Mouse (Mus musculus) CH12.LX (cell line): ENCODE results near the gene Pum2. TPM values are rescaled to one million over a fixed set of nuclear protein-coding genes. Genes with fewer than 3 reads are reported as not detected.
A peak's percentile ranks its signal among the peaks of the same experiment; 100 is the strongest.

Experiments
- DNase-seq: peaks from one replicate; pipeline ENCODE4 v3.0.0-alpha.2; 2013; ENCODE audit errors: extremely low read depth
- H3K27ac ChIP-seq: 2 replicates; pipeline ENCODE4 v1.5.1; 2012; ENCODE audit warnings: low read depth, mild to moderate bottlenecking, control low read depth, moderate library complexity; ENCODE audit not compliant: insufficient read depth
- H3K27me3 ChIP-seq: replicated peaks from 2 replicates; pipeline ENCODE3; 2012; ENCODE audit warnings: inconsistent platforms
- H3K36me3 ChIP-seq, 2 experiments: replicated peaks in 1 of 2; 2 replicates each; pipeline versions ENCODE3 to v1.6.1; 2012; ENCODE audit warnings: inconsistent platforms in 1 of 2, low read length in 1 of 2, mild to moderate bottlenecking in 1 of 2, mixed read lengths in 1 of 2, moderate library complexity in 1 of 2; ENCODE audit not compliant: control insufficient read depth in 1 of 2, insufficient read depth in 1 of 2
- H3K4me1 ChIP-seq, 2 experiments: 2 replicates each; pipeline ENCODE4 v1.6.1; 2012; ENCODE audit warnings: inconsistent platforms in 1 of 2, moderate library complexity in 1 of 2; ENCODE audit not compliant: insufficient read depth in 2 of 2, control insufficient read depth in 1 of 2
- H3K4me2 ChIP-seq: 2 replicates; pipeline ENCODE4 v1.6.1; 2012; ENCODE audit warnings: low read depth, mild to moderate bottlenecking, control low read depth; ENCODE audit not compliant: poor library complexity, insufficient read depth, severe bottlenecking
- H3K4me3 ChIP-seq, 3 experiments: fragments of 150-350 bp in 1 of 3; sonication (generic) in 1 of 3; replicated peaks in 1 of 3; 2 replicates each; pipeline versions ENCODE3 to v1.5.1; 2011 to 2012; ENCODE audit warnings: low read depth in 2 of 3, low read length in 2 of 3, mild to moderate bottlenecking in 2 of 3, moderate library complexity in 2 of 3, control low read depth in 1 of 3, improper control_type of control experiment in 1 of 3, inconsistent platforms in 1 of 3, mixed read lengths in 1 of 3; ENCODE audit not compliant: poor library complexity in 1 of 3
- H3K79me2 ChIP-seq: replicated peaks from 2 replicates; pipeline ENCODE4 v1.6.1; 2012; ENCODE audit warnings: mild to moderate bottlenecking, moderate library complexity; ENCODE audit not compliant: control insufficient read depth, poor library complexity, insufficient read depth, severe bottlenecking; ENCODE audit errors: extremely low read depth
- H3K9ac ChIP-seq: 2 replicates; pipeline ENCODE4 v1.6.1; 2012; ENCODE audit warnings: low read depth, mild to moderate bottlenecking, control low read depth, moderate library complexity; ENCODE audit not compliant: insufficient read depth
- H3K9me3 ChIP-seq: replicated peaks from 2 replicates; pipeline ENCODE3; 2012; ENCODE audit warnings: low read length, inconsistent platforms, mixed read lengths
- CTCF ChIP-seq, 2 experiments: IDR thresholded peaks in 1 of 2; conservative IDR thresholded peaks in 1 of 2; 2 replicates each; pipeline ENCODE4 v1.5.1; 2011 to 2012; ENCODE audit warnings: low read depth in 2 of 2, low read length in 2 of 2, improper control_type of control experiment in 1 of 2, inconsistent platforms in 1 of 2, mild to moderate bottlenecking in 1 of 2, moderate library complexity in 1 of 2
- ELF1 ChIP-seq: IDR thresholded peaks from 2 replicates; pipeline ENCODE4 v1.6.1; 2014; ENCODE audit warnings: low read depth, mild to moderate bottlenecking, inconsistent platforms, low read length, improper control_type of control experiment
- EP300 ChIP-seq: IDR thresholded peaks from 2 replicates; pipeline ENCODE4 v1.6.1; 2011; ENCODE audit warnings: low read length, improper control_type of control experiment
- ETS1 ChIP-seq: conservative IDR thresholded peaks from 2 replicates; pipeline ENCODE4 v1.6.1; 2012; ENCODE audit warnings: low read depth, mild to moderate bottlenecking, inconsistent platforms, low read length, improper control_type of control experiment, moderate library complexity
- HCFC1 ChIP-seq: IDR thresholded peaks from 2 replicates; pipeline ENCODE4 v1.6.1; 2012; ENCODE audit warnings: low read depth, mild to moderate bottlenecking, inconsistent platforms, low read length, improper control_type of control experiment
- KAT2A ChIP-seq: IDR thresholded peaks from 2 replicates; pipeline ENCODE4 v1.6.1; 2012; ENCODE audit warnings: low read length, improper control_type of control experiment, inconsistent platforms; ENCODE audit not compliant: insufficient replicate concordance
- MAX ChIP-seq: IDR thresholded peaks from 2 replicates; pipeline ENCODE4 v1.6.1; 2011; ENCODE audit warnings: low read length, improper control_type of control experiment
- MEF2A ChIP-seq: IDR thresholded peaks from 2 replicates; pipeline ENCODE4 v1.6.1; 2014; ENCODE audit warnings: low read depth, mild to moderate bottlenecking, inconsistent platforms, low read length, improper control_type of control experiment, borderline replicate concordance
- MYC ChIP-seq: IDR thresholded peaks from 2 replicates; pipeline ENCODE4 v1.6.1; 2011; ENCODE audit warnings: low read depth, mild to moderate bottlenecking, improper control_type of control experiment, low read length
- NELFE ChIP-seq: IDR thresholded peaks from 2 replicates; pipeline ENCODE4 v1.6.1; 2011; ENCODE audit warnings: low read depth, low read length, improper control_type of control experiment
- SMC3 ChIP-seq: IDR thresholded peaks from 2 replicates; pipeline ENCODE4 v1.6.1; 2011; ENCODE audit warnings: low read depth, low read length, improper control_type of control experiment
- UBTF ChIP-seq: IDR thresholded peaks from 2 replicates; pipeline ENCODE4 v1.6.1; 2012; ENCODE audit warnings: low read depth, mild to moderate bottlenecking, inconsistent platforms, low read length, improper control_type of control experiment, moderate library complexity
- USF2 ChIP-seq: conservative IDR thresholded peaks from 2 replicates; pipeline ENCODE4 v1.6.1; 2011; ENCODE audit warnings: low read depth, low read length, improper control_type of control experiment
- ZNF384 ChIP-seq: IDR thresholded peaks from 2 replicates; pipeline ENCODE4 v1.6.1; 2012; ENCODE audit warnings: low read depth, low read length, improper control_type of control experiment, inconsistent platforms
- dilution Hi-C: fragments of 300-500 bp; cut with MboI; formaldehyde crosslinking; loops from 2 replicates; pipeline ENCODE4 v1.14.3; 2020; ENCODE audit warnings: low sequenced_read_pairs; ENCODE audit not compliant: extremely low pct_unique_long_range_greater_than_20kb, extremely low pct_ligation_motif_present
- in situ Hi-C: fragments of 300-500 bp; cut with MboI; formaldehyde crosslinking; loops from 3 replicates; pipeline ENCODE4 v1.14.3; 2019; ENCODE audit warnings: low sequenced_read_pairs, low pct_ligation_motif_present, low pct_unique_long_range_greater_than_20kb, mixed read lengths
- polyA plus RNA-seq: library from polyadenylated mRNA; unstranded; fragments of >175 nt; gene quantifications from 2 replicates; pipeline ENCODE4 v1.2.1, GENCODE M21; 2012; ENCODE audit warnings: low read depth; ENCODE audit not compliant: insufficient read length
- total RNA-seq, 2 experiments: library from RNA; depleted of rRNA; stranded (reverse); fragments of 300-350 nt in 1 of 2; fragments of >200 nt in 1 of 2; gene quantifications; 2 replicates each; pipeline ENCODE4 v1.2.3; 2012 to 2014

Gene Pum2
- total and polyA plus RNA-seq, 3 experiments = 52.9 to 90.2 (median 62.7) TPM

DNA sequence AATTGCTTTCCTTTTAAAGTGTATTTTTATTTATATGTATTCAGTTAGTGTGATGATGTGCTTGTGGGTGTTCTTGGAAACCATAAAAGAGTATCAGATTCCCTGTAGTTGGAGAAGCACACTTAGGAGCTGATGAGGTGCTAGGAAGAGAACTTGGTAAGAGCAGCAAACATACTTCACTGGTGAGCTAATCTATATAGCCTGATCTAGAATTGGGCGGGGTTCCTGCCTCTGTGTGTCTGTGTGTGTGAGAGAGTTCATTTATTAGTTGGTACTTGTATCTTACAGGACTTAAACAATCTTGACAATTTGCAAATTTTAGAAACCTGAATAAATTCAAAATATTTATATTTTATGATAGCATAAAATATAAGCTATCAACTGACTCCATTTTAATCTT, 42.2 kb downstream of the Pum2 start:
- in situ Hi-C loops (no loop called here), dilution Hi-C loops (no loop called here)
- no peak overlapping the region for H3K9ac ChIP-seq
- H3K9me3 ChIP-seq = no peaks in the 10 kb centered on the region
- H3K4me1 ChIP-seq = no peaks in the 10 kb centered on the region
- no peak overlapping the region for H3K4me2 ChIP-seq
- H3K27me3 ChIP-seq = no peaks in the 10 kb centered on the region
- TF ChIP-seq MAX = no peak
- no peak for TF ChIP-seq MEF2A
- H3K79me2 ChIP-seq = peaks cover 7% of the 10 kb centered on the region; the same call in 1 of the 2 replicates
- H3K27ac ChIP-seq = no peak overlapping the region
- peaks cover 11 to 52% of the 10 kb centered on the region in 2 experiments for H3K36me3 ChIP-seq
- DNase-seq = no peak
- no peak overlapping the region for H3K4me3 ChIP-seq

DNA sequence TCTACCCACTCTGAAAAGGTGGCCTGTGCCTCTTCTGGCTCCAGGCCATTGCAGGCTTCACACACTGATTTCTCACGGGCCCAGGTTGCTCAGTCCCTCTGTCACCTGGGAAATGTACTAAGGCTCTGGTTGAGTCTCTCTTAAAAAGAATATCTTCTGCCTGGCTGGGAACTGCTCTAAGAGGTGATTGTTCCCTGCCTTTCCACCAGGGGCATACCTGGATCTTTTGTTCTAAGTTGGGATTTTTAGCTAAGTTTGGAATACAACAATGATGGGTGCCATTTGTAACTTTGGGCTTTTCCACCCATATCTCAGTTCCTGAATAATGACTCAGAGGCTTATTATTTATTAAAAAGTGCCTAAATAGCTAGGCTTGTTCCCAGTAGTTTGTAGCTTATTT, 53.0 kb downstream of the Pum2 start:
- Histone ChIP-seq H3K9me3 (no peaks in the 10 kb centered on the region), H3K79me2 (0 out of 2 replicates have a peak, but pooled peaks cover 2% of the 10 kb centered on the region), H3K4me2 (no peak overlapping the region), H3K4me3 (no peak overlapping the region), H3K27me3 (no peaks in the 10 kb centered on the region), H3K9ac (no peak overlapping the region), H3K27ac (no peak overlapping the region), H3K4me1 (peaks cover 0 to 19% of the 10 kb centered on the region in 2 experiments; a peak in 1 of 4 replicates), H3K36me3 (peaks cover 21 to 73% of the 10 kb centered on the region in 2 experiments)
- dilution Hi-C loops (no loop called here), in situ Hi-C loops (no loop called here)
- TF ChIP-seq USF2 (no peak), MEF2A (no peak), CTCF (conservative IDR thresholded peaks at IDR 0.05 in 1 of 2, IDR thresholded peaks at IDR 0.05 in 1 of 2; ENCODE audit: low read depth in 2 of 2, low read length in 2 of 2) (peak in 1 of 2 experiments; percentile 17; a peak in 1 of 4 replicates)
- DNase-seq = no peak

DNA sequence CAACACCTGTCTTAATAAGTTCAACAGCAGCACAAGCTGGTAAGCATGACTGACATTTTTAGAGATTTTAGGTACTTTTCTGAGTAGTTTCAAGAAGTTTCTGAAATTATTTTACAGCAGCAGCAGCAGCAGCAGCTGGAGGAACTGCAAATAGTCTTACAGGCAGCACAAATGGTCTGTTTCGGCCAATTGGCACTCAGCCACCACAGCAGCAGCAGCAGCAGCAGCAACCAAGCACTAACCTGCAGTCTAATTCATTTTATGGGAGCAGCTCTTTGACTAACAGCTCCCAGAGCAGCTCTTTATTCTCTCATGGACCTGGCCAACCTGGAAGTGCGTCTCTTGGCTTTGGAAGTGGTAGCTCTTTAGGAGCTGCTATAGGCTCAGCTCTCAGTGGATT, 54.8 kb downstream of the Pum2 start:
- TF ChIP-seq UBTF (no peak), ZNF384 (no peak), SMC3 (no peak), KAT2A (no peak), ETS1 (no peak), ELF1 (no peak), EP300 (no peak), HCFC1 (no peak), NELFE (no peak), MYC (no peak)
- Histone ChIP-seq H3K9ac (no peak overlapping the region), H3K27ac (no peak overlapping the region), H3K4me3 (no peak overlapping the region), H3K4me2 (no peak overlapping the region), H3K27me3 (no peaks in the 10 kb centered on the region), H3K36me3 (peaks cover 25 to 79% of the 10 kb centered on the region in 2 experiments), H3K4me1 (peaks cover 0 to 19% of the 10 kb centered on the region in 2 experiments; a peak in 1 of 4 replicates), H3K79me2 (0 out of 2 replicates have a peak, but pooled peaks cover 2% of the 10 kb centered on the region), H3K9me3 (no peaks in the 10 kb centered on the region)
- DNase-seq = no peak
- in situ Hi-C loops = no loop called here
- dilution Hi-C loops = no loop called here
